Mouse (Mus musculus) liver, embryonic 16.5 days (tissue): ENCODE data around the gene Nat8f4. TPM values are rescaled to one million over a fixed set of nuclear protein-coding genes. Genes with fewer than 3 reads are reported as not detected.
"Not testable (repeated sequence)": the region's sequence is repeated elsewhere in the genome, so short reads cannot be mapped to it uniquely, and the experiment has no call there.

Experiments used
- ATAC-seq: fragments of 200-750 bp; cut with Nextera tagmentation; 2 replicates; pipeline ENCODE4 v1.8.0; 2017; ENCODE audit warnings: low read depth, mild to moderate bottlenecking, moderate number of reproducible peaks, moderate library complexity
- H3K27ac ChIP-seq: fragments of 300-500 bp; sonication (generic); 2 replicates; pipeline ENCODE4 v1.5.1; 2014; ENCODE audit warnings: mild to moderate bottlenecking, low read length
- H3K27me3 ChIP-seq: fragments of 300-500 bp; sonication (generic); 2 replicates; pipeline ENCODE4 v1.6.1; 2014; ENCODE audit warnings: low read depth, low read length, mixed read lengths; ENCODE audit not compliant: control insufficient read depth, insufficient read depth
- H3K36me3 ChIP-seq: fragments of 300-500 bp; sonication (generic); 2 replicates; pipeline ENCODE4 v1.6.1; 2014; ENCODE audit warnings: mild to moderate bottlenecking; ENCODE audit not compliant: control insufficient read depth, insufficient read depth
- H3K4me1 ChIP-seq: fragments of 300-500 bp; sonication (generic); 2 replicates; pipeline ENCODE4 v1.6.1; 2014; ENCODE audit warnings: low read depth, low read length, mixed read lengths; ENCODE audit not compliant: control insufficient read depth
- H3K4me2 ChIP-seq: fragments of 300-500 bp; sonication (generic); 2 replicates; pipeline ENCODE4 v1.6.1; 2014; ENCODE audit warnings: low read depth, low read length, mixed read lengths
- H3K4me3 ChIP-seq: fragments of 300-500 bp; sonication (generic); 2 replicates; pipeline ENCODE4 v1.5.1; 2014; ENCODE audit warnings: low read depth, mild to moderate bottlenecking, low read length
- H3K9ac ChIP-seq: fragments of 300-500 bp; sonication (generic); 2 replicates; pipeline ENCODE4 v1.6.1; 2014; ENCODE audit warnings: low read depth, low read length
- H3K9me3 ChIP-seq: fragments of 300-500 bp; sonication (generic); replicated peaks from 2 replicates; pipeline ENCODE4 v1.6.1; 2016; ENCODE audit warnings: low read length; ENCODE audit not compliant: control insufficient read depth
- WGBS: fragments of 180-500 bp; shearing (Covaris S2); extraction: QIAGEN DNeasy Blood & Tissue Kit; methylation state at CpG from one replicate; pipeline ENCODE4 v1.1.7; 2014; ENCODE audit not compliant: insufficient replicate concordance; 5-methylcytosine and 5-hydroxymethylcytosine counted together
- polyA plus RNA-seq: library from polyadenylated mRNA; unstranded; fragments of >200 nt; fragmentation: Nextera tagmentation; extraction: Ambion mirVana; gene quantifications from 2 replicates; pipeline ENCODE4 v1.2.1, GENCODE M21; 2015

Nat8f4 gene
- polyA plus RNA-seq, 1 experiment from 2014 or later: 1.7 TPM

DNA sequence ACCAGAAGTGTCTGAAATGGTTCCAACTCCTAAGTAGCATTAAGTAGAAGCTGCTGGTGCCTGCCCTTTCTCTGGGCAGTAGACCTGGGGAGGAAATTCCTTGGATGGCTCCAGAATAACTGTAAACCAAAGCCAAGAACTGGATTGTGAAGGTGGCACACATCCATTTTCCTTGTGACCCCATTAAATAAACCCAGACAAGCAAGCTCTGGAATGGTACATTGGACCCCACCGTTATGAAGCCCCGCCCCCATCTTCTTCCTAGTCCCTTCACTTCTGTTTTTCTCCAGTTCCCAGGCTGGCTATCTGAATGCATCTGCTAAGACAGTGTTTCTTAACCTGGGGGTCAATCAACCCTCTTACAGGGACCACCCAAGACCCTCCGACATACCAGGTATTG, 6.9 kb upstream of the Nat8f4 start, which contains the start of gene Tprkb:
TSS of gene Tprkb (plus strand) at position 279 of the 400 bp plus-strand sequence.
- Histone ChIP-seq H3K9ac (no peak within 1 kb of the TSS), H3K4me1 (peaks cover 20% of the 10 kb centered on the region), H3K36me3 (no peaks in the 10 kb centered on the region), H3K4me3 (no peak within 1 kb of the TSS), H3K4me2 (no peak within 1 kb of the TSS), H3K9me3 (no peaks in the 10 kb centered on the region), H3K27me3 (no peaks in the 10 kb centered on the region), H3K27ac (no peak within 1 kb of the TSS)
- 58% methylated on average over 3 of the region's 3 CpGs for WGBS
- no peak for ATAC-seq

DNA sequence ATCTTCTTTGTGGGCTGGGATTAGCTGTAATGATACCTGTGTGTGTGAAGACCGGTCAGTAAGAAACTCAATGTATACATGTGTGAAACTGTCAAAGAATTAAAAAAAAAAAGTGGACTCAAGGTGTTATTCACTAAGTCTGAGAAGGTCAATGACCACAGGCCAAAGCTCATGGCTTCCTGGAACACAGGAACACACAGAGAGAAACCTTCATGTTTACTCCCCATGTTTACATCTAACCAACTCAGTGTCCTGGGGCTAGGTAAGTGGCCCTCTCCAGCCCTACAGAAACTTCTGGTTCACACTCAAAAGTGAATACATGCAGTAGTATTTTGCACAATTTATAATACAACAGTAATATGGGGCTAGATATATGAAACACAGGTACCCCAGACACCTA, 5.0 kb upstream of the Nat8f4 start:
- Histone ChIP-seq H3K9me3 (no peaks in the 10 kb centered on the region), H3K4me3 (no peak overlapping the region), H3K4me2 (no peak overlapping the region), H3K9ac (no peak overlapping the region), H3K27me3 (no peaks in the 10 kb centered on the region), H3K36me3 (no peaks in the 10 kb centered on the region), H3K4me1 (peaks cover 10% of the 10 kb centered on the region), H3K27ac (no peak overlapping the region)
- WGBS: 76% methylated on average over 1 of the region's 1 CpGs
- no peak for ATAC-seq

- H3K27ac ChIP-seq: peak overlapping the region; percentile 59
- 30% methylated on average over 3 of the region's 3 CpGs for WGBS
- H3K36me3 ChIP-seq: no peaks in the 10 kb centered on the region
- H3K27me3 ChIP-seq: no peaks in the 10 kb centered on the region
- peaks cover 6% of the 10 kb centered on the region for H3K4me1 ChIP-seq
- peak; percentile 68 for ATAC-seq
- H3K9me3 ChIP-seq: no peaks in the 10 kb centered on the region
- H3K4me3 ChIP-seq: no peak overlapping the region
- no peak overlapping the region for H3K9ac ChIP-seq
- H3K4me2 ChIP-seq: no peak overlapping the region
These were observed 3.7 kb upstream of the Nat8f4 start for GRCm38 (mm10) chr6:85908341-85908740.

- not testable (repeated sequence) for H3K9me3 ChIP-seq, ATAC-seq, H3K27ac ChIP-seq, H3K4me1 ChIP-seq, H3K9ac ChIP-seq, H3K4me3 ChIP-seq, H3K4me2 ChIP-seq, H3K27me3 ChIP-seq, H3K36me3 ChIP-seq
- 61% methylated on average over 2 of the region's 2 CpGs for WGBS
These were observed 2.2 kb upstream of the Nat8f4 start for GRCm38 (mm10) chr6:85906911-85907351.

DNA sequence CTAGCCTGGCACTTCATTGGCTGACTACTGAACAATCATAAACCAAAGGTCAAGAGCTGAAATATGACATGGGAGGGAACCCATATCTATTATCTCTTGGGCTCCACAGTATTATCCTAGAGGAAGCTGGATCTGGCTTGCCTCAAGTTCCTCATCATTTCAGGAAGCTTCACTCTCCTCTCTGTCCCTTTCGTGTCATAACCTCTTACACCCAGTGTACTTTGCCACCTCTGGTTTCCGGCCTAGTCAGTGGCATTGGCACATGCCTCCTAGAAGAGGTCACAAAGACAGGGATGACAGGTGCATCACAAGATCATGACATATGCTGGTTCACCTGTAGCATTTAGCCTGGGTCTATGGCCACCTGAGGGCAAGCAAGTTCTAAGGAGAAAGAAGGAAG, 2.4 kb downstream of the Nat8f4 start:
- Histone ChIP-seq H3K4me3 (no peak overlapping the region), H3K36me3 (no peaks in the 10 kb centered on the region), H3K4me2 (no peak overlapping the region), H3K9ac (no peak overlapping the region), H3K4me1 (no peaks in the 10 kb centered on the region), H3K27ac (no peak overlapping the region), H3K27me3 (no peaks in the 10 kb centered on the region), H3K9me3 (no peaks in the 10 kb centered on the region)
- no peak for ATAC-seq
- WGBS: 60% methylated on average over 2 of the region's 2 CpGs

DNA sequence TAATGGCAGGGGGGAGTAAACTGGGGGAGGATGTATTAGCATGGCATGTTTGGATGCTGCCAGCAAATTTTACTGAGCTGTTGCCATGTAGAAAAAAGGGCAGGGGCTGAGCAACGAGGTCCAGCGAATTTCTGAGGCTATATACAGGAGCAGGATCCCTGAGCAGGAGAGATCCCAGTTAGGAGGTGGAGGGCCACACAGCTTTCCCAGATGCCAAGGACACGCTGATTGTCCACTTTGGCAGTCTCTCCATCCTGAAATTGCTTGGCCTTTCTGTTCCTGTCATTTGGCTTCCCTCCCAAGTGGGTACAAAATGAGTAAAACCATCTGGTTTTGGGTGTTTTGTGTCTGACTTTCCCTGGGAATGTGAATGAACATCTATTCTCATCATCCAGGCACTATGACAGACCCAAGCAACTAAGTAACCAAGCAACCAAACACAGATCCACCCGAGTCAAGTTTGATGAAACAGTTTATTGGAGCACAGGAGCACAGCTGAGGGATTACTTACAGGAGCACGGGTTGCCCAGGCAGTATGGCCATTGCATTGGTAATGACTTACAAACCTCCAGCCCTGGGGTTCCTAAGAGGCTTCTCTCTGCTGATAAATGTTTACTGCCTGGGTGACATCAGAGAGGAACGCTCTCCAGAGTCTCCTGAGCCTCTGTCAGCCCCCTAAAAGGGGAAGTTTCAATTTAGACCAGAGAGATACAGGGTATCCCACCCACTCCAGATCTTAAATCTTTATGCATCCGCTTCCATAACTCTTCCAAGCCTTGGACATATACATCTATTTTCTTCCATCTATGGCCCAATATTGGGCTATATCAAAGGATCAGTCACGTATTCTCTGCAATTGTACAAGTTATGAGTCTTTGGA, 5.8 kb downstream of the Nat8f4 start:
- not testable (repeated sequence) for H3K27ac ChIP-seq, H3K9ac ChIP-seq, H3K4me2 ChIP-seq, H3K4me1 ChIP-seq, H3K27me3 ChIP-seq, H3K9me3 ChIP-seq, H3K36me3 ChIP-seq, ATAC-seq, H3K4me3 ChIP-seq
- 43% methylated on average over 7 of the region's 8 CpGs for WGBS

- not testable (repeated sequence) for H3K27ac ChIP-seq, H3K4me3 ChIP-seq, H3K9me3 ChIP-seq, H3K4me2 ChIP-seq, H3K9ac ChIP-seq, H3K27me3 ChIP-seq, H3K36me3 ChIP-seq, ATAC-seq, H3K4me1 ChIP-seq
- 68% methylated on average over 25 of the region's 25 CpGs for WGBS
These were observed 9.5 kb downstream of the Nat8f4 start for GRCm38 (mm10) chr6:85895061-85895648.

- H3K4me3 ChIP-seq: no peak overlapping the region
These were observed 15.7 kb downstream of the Nat8f4 start for GRCm38 (mm10) chr6:85888961-85889360.

DNA sequence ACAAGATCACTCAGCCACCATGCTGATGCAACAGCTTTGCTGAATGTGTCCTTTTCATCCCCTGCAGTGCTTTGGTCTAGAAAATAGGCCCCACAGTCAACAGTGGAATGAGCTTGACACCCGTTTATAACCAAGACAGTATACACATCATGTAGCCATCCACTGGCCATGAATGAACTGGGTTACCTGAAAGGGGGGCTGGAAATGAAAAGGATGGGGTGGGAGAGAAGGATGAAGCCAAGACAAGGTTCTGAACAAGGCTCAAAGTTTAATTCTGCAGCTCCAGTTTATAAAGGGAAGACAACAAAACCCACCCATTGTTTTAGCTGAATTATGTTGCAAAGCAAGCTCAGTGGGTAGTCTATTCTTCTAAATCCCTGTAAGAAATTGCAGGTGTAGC, 20.4 kb downstream of the Nat8f4 start:
- no peak overlapping the region for H3K9ac ChIP-seq
- H3K27ac ChIP-seq: no peak overlapping the region
- H3K9me3 ChIP-seq: no peaks in the 10 kb centered on the region; the same call in 1 of the 2 replicates
- H3K4me3 ChIP-seq: no peak overlapping the region
- H3K36me3 ChIP-seq: no peaks in the 10 kb centered on the region
- no peaks in the 10 kb centered on the region for H3K4me1 ChIP-seq
- ATAC-seq: no peak
- no peak overlapping the region for H3K4me2 ChIP-seq
- WGBS: 51% methylated on average over 1 of the region's 1 CpGs
- H3K27me3 ChIP-seq: no peaks in the 10 kb centered on the region

More at GRCm38 (mm10) chr6:85888961-85889360, 15.7 kb downstream of the Nat8f4 start:
- no peak overlapping the region for H3K9ac ChIP-seq
- H3K27me3 ChIP-seq: no peaks in the 10 kb centered on the region
- no peak overlapping the region for H3K4me2 ChIP-seq
- H3K9me3 ChIP-seq: no peaks in the 10 kb centered on the region
- no peak for ATAC-seq
- no peaks in the 10 kb centered on the region for H3K36me3 ChIP-seq
- WGBS: 61% methylated on average over 2 of the region's 2 CpGs
- H3K27ac ChIP-seq: no peak overlapping the region
- no peaks in the 10 kb centered on the region for H3K4me1 ChIP-seq
